Mouse (Mus musculus) liver, embryonic 14.5 days (tissue): ENCODE results near the gene Iah1. TPM values are rescaled to one million over a fixed set of nuclear protein-coding genes. Genes with fewer than 3 reads are reported as not detected.

Source experiments
- ATAC-seq: fragments of 200-750 bp; cut with Nextera tagmentation; 2 replicates; pipeline ENCODE4 v1.8.0; 2017; ENCODE audit warnings: moderate number of reproducible peaks, mild to moderate bottlenecking, moderate library complexity; ENCODE audit not compliant: insufficient read depth
- DNase-seq, 3 experiments: peaks; one replicate each; pipeline ENCODE4 v3.0.0-alpha.2; 2012 to 2013; ENCODE audit warnings: low read depth in 3 of 3, low spot score in 3 of 3
- H3K27ac ChIP-seq: fragments of 300-500 bp; sonication (generic); 2 replicates; pipeline ENCODE4 v1.5.1; 2014; ENCODE audit warnings: moderate library complexity, mild to moderate bottlenecking, control low read depth, inconsistent platforms
- H3K27me3 ChIP-seq: fragments of 300-500 bp; sonication (generic); 2 replicates; pipeline ENCODE4 v1.6.1; 2014; ENCODE audit warnings: mild to moderate bottlenecking, low read length, moderate library complexity; ENCODE audit not compliant: control insufficient read depth, insufficient read depth
- H3K36me3 ChIP-seq: fragments of 300-500 bp; sonication (generic); replicated peaks from 2 replicates; pipeline ENCODE4 v1.6.1; 2014; ENCODE audit warnings: low read depth; ENCODE audit not compliant: control insufficient read depth, insufficient read depth
- H3K4me1 ChIP-seq, 2 experiments: fragments of 200-500 bp in 1 of 2; fragments of 300-500 bp in 1 of 2; sonication (generic) in 1 of 2; replicated peaks; 2 replicates each; pipeline ENCODE4 v1.6.1; 2012 to 2014; ENCODE audit warnings: antibody characterized with exemption in 1 of 2, inconsistent platforms in 1 of 2, low read length in 1 of 2; ENCODE audit not compliant: control insufficient read depth in 2 of 2, insufficient read depth in 2 of 2
- H3K4me2 ChIP-seq: fragments of 300-500 bp; sonication (generic); 2 replicates; pipeline ENCODE4 v1.6.1; 2014; ENCODE audit warnings: low read depth, mild to moderate bottlenecking, control low read depth, moderate library complexity
- H3K4me3 ChIP-seq, 2 experiments: fragments of 200-500 bp in 1 of 2; fragments of 300-500 bp in 1 of 2; sonication (generic) in 1 of 2; 2 replicates each; pipeline ENCODE4 v1.5.1; 2012 to 2014; ENCODE audit warnings: low read depth in 2 of 2, low read length in 2 of 2, mild to moderate bottlenecking in 2 of 2, control low read depth in 1 of 2, inconsistent platforms in 1 of 2, moderate library complexity in 1 of 2; ENCODE audit not compliant: insufficient read depth in 1 of 2
- H3K9ac ChIP-seq: fragments of 300-500 bp; sonication (generic); replicated peaks from 2 replicates; pipeline ENCODE4 v1.6.1; 2014; ENCODE audit warnings: mild to moderate bottlenecking, control low read depth, moderate library complexity
- H3K9me3 ChIP-seq: fragments of 300-500 bp; sonication (generic); 2 replicates; pipeline ENCODE4 v1.6.1; 2016; ENCODE audit warnings: low read length, mixed read lengths; ENCODE audit not compliant: control insufficient read depth
- CTCF ChIP-seq: IDR thresholded peaks from 2 replicates; pipeline ENCODE4 v1.5.1; 2016; ENCODE audit warnings: antibody characterized with exemption, low read depth, control low read depth
- EP300 ChIP-seq: IDR thresholded peaks from 2 replicates; pipeline ENCODE4 v1.6.1; 2016; ENCODE audit warnings: antibody characterized with exemption, low read depth
- WGBS: fragments of 180-500 bp; shearing (Covaris S2); extraction: QIAGEN DNeasy Blood & Tissue Kit; methylation state at CpG from one replicate; pipeline ENCODE4 v1.1.7; 2014; ENCODE audit not compliant: insufficient replicate concordance; 5-methylcytosine and 5-hydroxymethylcytosine counted together
- polyA plus RNA-seq, 2 experiments: library from polyadenylated mRNA; depleted of rRNA in 1 of 2; stranded (reverse) in 1 of 2; unstranded in 1 of 2; fragments of >200 nt; fragmentation: Nextera tagmentation in 1 of 2; extraction: Ambion mirVana in 1 of 2; gene quantifications; 2 replicates each; pipeline versions ENCODE4 v1.2.1 to v1.2.3; 2012 to 2014

The Iah1 gene
- polyA plus RNA-seq, 2 experiments = 27.2 to 34.0 TPM

DNA sequence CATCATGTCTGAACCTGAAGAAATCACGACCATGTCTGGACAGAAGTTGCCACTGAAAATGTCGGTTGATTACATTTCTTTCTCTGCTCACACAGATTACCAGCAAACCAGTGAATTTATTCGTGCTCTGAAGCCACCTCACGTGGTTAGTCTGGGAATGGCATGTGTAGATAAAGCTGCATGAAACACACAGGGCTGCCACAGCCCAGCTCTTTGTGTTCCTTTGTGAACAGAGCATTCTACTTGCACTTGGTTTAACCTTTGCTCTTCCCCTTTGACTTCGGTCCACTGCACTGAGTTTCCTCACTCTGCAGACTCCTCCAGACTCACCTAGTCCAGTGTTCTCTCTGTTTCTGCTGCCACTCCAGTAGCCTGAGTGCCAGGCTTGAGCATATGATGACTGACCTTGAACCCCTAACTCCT, 13.8 kb upstream of the Iah1 start:
- H3K4me1 ChIP-seq = peaks cover 0 to 4% of the 10 kb centered on the region in 2 experiments; a peak in 3 of 4 replicates
- no peak overlapping the region for H3K27ac ChIP-seq
- WGBS = 16% methylated on average over 5 of the region's 5 CpGs
- H3K27me3 ChIP-seq = no peaks in the 10 kb centered on the region
- TF ChIP-seq CTCF = 0 out of 2 replicates have a peak, but pooled peaks have one; percentile 6
- peak; percentile 52 for TF ChIP-seq EP300
- H3K36me3 ChIP-seq = peaks cover 26% of the 10 kb centered on the region
- H3K9ac ChIP-seq = no peak overlapping the region
- DNase-seq (no peak), ATAC-seq (peak; percentile 59; the same call in 1 of the 2 replicates)
- no peak overlapping the region for H3K4me2 ChIP-seq
- no peak overlapping the region for H3K4me3 ChIP-seq
- no peaks in the 10 kb centered on the region for H3K9me3 ChIP-seq

DNA sequence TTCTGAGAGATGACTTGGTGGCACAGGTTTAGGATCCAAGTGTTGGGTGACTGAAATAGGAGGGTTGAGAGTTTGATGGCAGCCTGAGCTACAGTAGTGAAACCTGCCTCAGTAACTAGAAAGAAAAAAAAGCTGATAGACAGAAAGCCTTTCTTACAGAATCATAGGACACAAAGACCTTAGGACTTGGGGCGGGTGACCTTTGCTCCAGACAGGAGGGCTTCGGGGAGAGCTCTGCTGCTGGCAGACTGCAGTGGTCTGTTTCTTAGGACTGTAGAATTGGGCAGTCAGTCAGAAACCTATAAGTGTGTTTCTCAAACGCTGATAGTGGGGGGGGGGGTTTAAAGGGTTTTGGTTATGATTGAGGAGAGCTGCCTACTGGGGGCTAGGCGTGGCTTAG, 10.4 kb upstream of the Iah1 start:
- H3K27ac ChIP-seq = no peak overlapping the region
- no peaks in the 10 kb centered on the region for H3K9me3 ChIP-seq
- no peak overlapping the region for H3K9ac ChIP-seq
- 81% methylated on average over 4 of the region's 4 CpGs for WGBS
- peaks cover 19% of the 10 kb centered on the region for H3K36me3 ChIP-seq
- no peak overlapping the region for H3K4me2 ChIP-seq
- no peak overlapping the region for H3K4me3 ChIP-seq
- DNase-seq = no peak
- H3K27me3 ChIP-seq = no peaks in the 10 kb centered on the region
- no peak for TF ChIP-seq CTCF
- TF ChIP-seq EP300 = no peak
- ATAC-seq = no peak
- peaks cover 0 to 4% of the 10 kb centered on the region in 2 experiments; a peak in 3 of 4 replicates for H3K4me1 ChIP-seq

- WGBS = 77% methylated on average over 4 of the region's 4 CpGs
- DNase-seq = no peak
- H3K4me1 ChIP-seq = no peaks in the 10 kb centered on the region; a peak in 2 of 4 replicates
- H3K4me2 ChIP-seq = no peak overlapping the region
- no peak overlapping the region for H3K4me3 ChIP-seq
- H3K27me3 ChIP-seq = no peaks in the 10 kb centered on the region
- no peak overlapping the region for H3K27ac ChIP-seq
- H3K9ac ChIP-seq = no peak overlapping the region
- no peak for ATAC-seq
- H3K9me3 ChIP-seq = no peaks in the 10 kb centered on the region
- peaks cover 16% of the 10 kb centered on the region for H3K36me3 ChIP-seq
- no peak for TF ChIP-seq CTCF
- TF ChIP-seq EP300 = no peak
Observed at GRCm38 (mm10) chr12:21306721-21307120, 9.5 kb upstream of the Iah1 start.

GRCm38 (mm10) chr12:21312201-21312600, 4.0 kb upstream of the Iah1 start:
- no peaks in the 10 kb centered on the region for H3K27me3 ChIP-seq

DNA sequence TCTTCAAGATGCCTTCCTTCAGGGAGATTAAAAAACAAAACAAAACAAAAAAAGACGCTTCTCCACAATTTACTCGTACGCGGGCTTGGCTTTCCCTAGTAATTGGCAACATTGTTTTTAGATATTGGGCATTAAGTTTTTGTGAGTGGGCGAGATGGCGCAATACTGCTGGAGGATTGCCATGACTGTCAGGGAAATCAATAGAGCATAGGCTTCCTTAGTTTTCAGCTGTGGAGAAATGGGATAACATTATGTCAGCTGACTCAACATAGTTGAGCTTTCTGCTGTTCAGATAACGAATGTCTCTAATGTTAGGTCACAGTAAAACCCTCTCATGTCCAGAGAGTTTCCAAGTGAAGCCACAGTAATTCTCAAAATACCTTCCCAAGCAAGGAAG, 678 bp downstream of the Iah1 start:
- H3K27me3 ChIP-seq = no peaks in the 10 kb centered on the region
- no peak overlapping the region; the same call in 1 of the 2 replicates for H3K27ac ChIP-seq
- H3K9me3 ChIP-seq = no peaks in the 10 kb centered on the region
- peaks cover 8% of the 10 kb centered on the region for H3K36me3 ChIP-seq
- H3K4me1 ChIP-seq = peaks cover 7 to 12% of the 10 kb centered on the region in 2 experiments
- H3K4me3 ChIP-seq = peak overlapping the region; percentile 84 to 88
- 35% methylated on average over 7 of the region's 7 CpGs for WGBS
- H3K4me2 ChIP-seq = peak overlapping the region; percentile 93
- ATAC-seq (no peak), DNase-seq (peak in 1 of 3 experiments; percentile 11)
- H3K9ac ChIP-seq = peak overlapping the region; percentile 79
- TF ChIP-seq EP300 (no peak), CTCF (no peak)

More at GRCm38 (mm10) chr12:21312201-21312600, 4.0 kb upstream of the Iah1 start:
- Histone ChIP-seq H3K4me2 (no peak overlapping the region), H3K9ac (no peak overlapping the region), H3K4me3 (no peak overlapping the region), H3K27ac (no peak overlapping the region), H3K4me1 (peaks cover 7 to 8% of the 10 kb centered on the region in 2 experiments), H3K9me3 (no peaks in the 10 kb centered on the region), H3K36me3 (peaks cover 15% of the 10 kb centered on the region)
- no peak for ATAC-seq
- DNase-seq = no peak
- TF ChIP-seq CTCF (no peak), EP300 (no peak)
- WGBS = 86% methylated on average over 5 of the region's 5 CpGs
